Mouse (Mus musculus): ENCODE data around the gene Taok2. TPM values are rescaled to one million over a fixed set of nuclear protein-coding genes. Genes with fewer than 3 reads are reported as not detected.

The Taok2 gene
- polyA plus RNA-seq, 1 experiment from 2014 or later, result 30.8 TPM

DNA sequence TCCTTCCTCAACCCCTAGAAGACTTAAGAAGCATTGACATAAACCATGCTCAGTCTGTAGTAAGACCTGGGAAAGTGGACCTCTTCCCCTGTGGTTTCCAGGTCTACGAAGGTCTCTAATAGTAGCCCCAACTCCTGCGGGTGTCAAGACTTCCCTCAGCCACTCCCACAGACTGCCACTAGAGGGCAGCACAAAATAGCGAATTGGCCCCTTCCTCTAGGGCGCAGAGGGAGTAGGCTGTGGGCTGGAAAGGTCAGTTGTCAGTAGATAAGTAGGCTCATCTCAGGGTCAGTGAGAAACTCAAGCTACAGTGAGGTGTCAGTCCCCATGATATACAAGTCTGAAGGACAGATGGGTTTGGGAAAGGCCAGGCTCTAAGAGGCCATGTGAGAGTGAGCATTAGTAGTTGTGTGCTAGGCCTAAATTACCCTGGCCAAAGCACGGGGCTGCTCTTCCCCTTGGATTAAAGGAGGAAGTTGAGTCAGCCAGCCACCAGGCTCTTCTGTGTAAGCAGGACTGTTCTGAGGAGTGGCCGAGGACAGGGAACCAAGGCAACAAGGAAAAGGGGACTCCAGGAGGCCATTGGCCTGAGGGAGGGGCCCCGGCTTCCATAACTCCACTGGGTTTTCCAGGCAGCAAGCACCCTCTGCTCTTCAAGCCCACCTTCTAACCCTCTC is 62.5 kb downstream of the Taok2 start:
- Histone ChIP-seq H3K36me3 (no peaks in the 10 kb centered on the region), H3K4me2 (replicated peaks) (no peak overlapping the region), H3K4me3 (replicated peaks) (no peak overlapping the region), H3K9ac (0 out of 2 replicates have a peak overlapping the region, but pooled peaks have one; percentile 3), H3K27me3 (replicated peaks) (peaks cover 32% of the 10 kb centered on the region), H3K4me1 (replicated peaks) (peaks cover 5% of the 10 kb centered on the region; the same call in 1 of the 2 replicates), H3K27ac (no peak overlapping the region), H3K9me3 (no peaks in the 10 kb centered on the region)
- WGBS, result 24% methylated on average over 7 of the region's 7 CpGs
- ATAC-seq, result peak; percentile 53

DNA sequence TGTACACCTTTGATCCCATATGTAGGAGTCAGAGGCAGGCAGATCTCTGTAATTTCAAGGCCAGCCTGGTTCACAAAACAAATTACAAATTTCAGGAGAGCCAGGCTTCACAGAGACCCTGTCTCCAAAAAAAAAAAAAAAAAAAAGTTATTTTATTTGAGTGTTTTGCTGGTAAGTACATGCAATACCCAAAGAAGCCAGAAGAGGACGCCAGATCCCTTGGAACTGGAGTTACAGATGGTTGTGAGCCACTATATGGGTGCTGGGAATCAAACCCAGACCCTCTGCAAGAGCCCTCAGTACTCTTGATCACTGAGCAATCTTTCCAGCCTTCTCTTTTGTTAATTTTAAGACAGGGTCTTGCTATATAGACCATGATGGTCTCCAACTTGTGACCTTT is 65.7 kb downstream of the Taok2 start:
- Histone ChIP-seq H3K4me3 (replicated peaks) (no peak overlapping the region), H3K4me2 (replicated peaks) (no peak overlapping the region), H3K36me3 (no peaks in the 10 kb centered on the region), H3K4me1 (replicated peaks) (peaks cover 5% of the 10 kb centered on the region; the same call in 1 of the 2 replicates), H3K9ac (no peak overlapping the region), H3K27me3 (replicated peaks) (peaks cover 13% of the 10 kb centered on the region), H3K9me3 (no peaks in the 10 kb centered on the region), H3K27ac (no peak overlapping the region)
- no peak for ATAC-seq
- WGBS, result 52% methylated on average over 1 of the region's 1 CpGs

- WGBS, result 83% methylated on average over 7 of the region's 7 CpGs
- Histone ChIP-seq H3K27me3 (replicated peaks) (peaks cover 5% of the 10 kb centered on the region; the same call in 1 of the 2 replicates), H3K4me2 (replicated peaks) (no peak overlapping the region), H3K27ac (no peak overlapping the region), H3K4me1 (replicated peaks) (no peaks in the 10 kb centered on the region), H3K36me3 (no peaks in the 10 kb centered on the region), H3K9me3 (no peaks in the 10 kb centered on the region), H3K4me3 (replicated peaks) (no peak overlapping the region), H3K9ac (no peak overlapping the region)
- no peak for ATAC-seq
These were observed 66.9 kb downstream of the Taok2 start for GRCm38 (mm10) chr7:126817595-126817994.

DNA sequence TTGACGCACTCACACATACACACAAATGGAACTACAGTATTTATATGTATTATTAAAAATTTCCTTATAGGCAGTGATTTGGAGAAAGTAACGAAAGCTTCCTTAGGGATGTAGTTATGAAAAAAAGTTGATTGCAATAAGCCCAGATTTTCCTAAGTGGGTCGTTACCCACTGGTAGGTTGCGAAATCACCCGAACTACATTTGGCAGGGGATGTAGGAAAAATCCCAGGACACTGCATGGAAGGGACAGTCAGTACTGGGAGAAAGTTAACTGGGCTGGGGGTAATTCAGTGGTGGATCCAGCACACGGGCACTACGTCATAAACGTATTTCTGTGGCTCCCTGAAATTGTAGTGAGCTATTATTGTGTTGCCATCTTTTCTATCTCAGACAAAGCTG is 68.0 kb downstream of the Taok2 start:
- H3K9ac ChIP-seq, result no peak overlapping the region
- no peak overlapping the region for H3K27ac ChIP-seq
- H3K9me3 ChIP-seq, result no peaks in the 10 kb centered on the region
- H3K4me3 ChIP-seq (replicated peaks), result no peak overlapping the region
- no peaks in the 10 kb centered on the region for H3K36me3 ChIP-seq
- H3K27me3 ChIP-seq (replicated peaks), result no peaks in the 10 kb centered on the region
- no peak for ATAC-seq
- WGBS, result 85% methylated on average over 8 of the region's 8 CpGs
- no peak overlapping the region for H3K4me2 ChIP-seq (replicated peaks)
- H3K4me1 ChIP-seq (replicated peaks), result no peaks in the 10 kb centered on the region

GRCm38 (mm10) chr7:126815726-126816222 is 68.7 kb downstream of the Taok2 start:
- H3K4me2 ChIP-seq (replicated peaks), result no peak overlapping the region
- ATAC-seq, result no peak
- 60% methylated on average over 8 of the region's 8 CpGs for WGBS
- no peaks in the 10 kb centered on the region for H3K27me3 ChIP-seq (replicated peaks)
- H3K27ac ChIP-seq, result no peak overlapping the region
- no peaks in the 10 kb centered on the region for H3K36me3 ChIP-seq
- H3K9ac ChIP-seq, result no peak overlapping the region
- no peak overlapping the region for H3K4me3 ChIP-seq (replicated peaks)
- H3K4me1 ChIP-seq (replicated peaks), result no peaks in the 10 kb centered on the region
- H3K9me3 ChIP-seq, result no peaks in the 10 kb centered on the region

Other genes with a start within 250 kb of the Taok2 start
- gene Sgf29, start 235.4 kb downstream of the Taok2 start, polyA plus RNA-seq (2015; fragmentation: Nextera tagmentation; extraction: Ambion mirVana), result 45.2 and 51.7 TPM in 2 replicates
- gene Sult1a1, start 208.3 kb downstream of the Taok2 start, polyA plus RNA-seq (2015; fragmentation: Nextera tagmentation; extraction: Ambion mirVana), result 5.5 and 6.1 TPM in 2 replicates
- gene Bola2, start 189.3 kb downstream of the Taok2 start, polyA plus RNA-seq (2015; fragmentation: Nextera tagmentation; extraction: Ambion mirVana), result 118 and 120 TPM in 2 replicates
- 8.1 and 9.1 TPM in 2 replicates for gene Slx1b, start 188.9 kb downstream of the Taok2 start, polyA plus RNA-seq (2015; fragmentation: Nextera tagmentation; extraction: Ambion mirVana)
- gene Coro1a, start 176.9 kb downstream of the Taok2 start, polyA plus RNA-seq (2015; fragmentation: Nextera tagmentation; extraction: Ambion mirVana), result 36.9 and 39.7 TPM in 2 replicates
- gene Mapk3, start 125.1 kb downstream of the Taok2 start, polyA plus RNA-seq (2015; fragmentation: Nextera tagmentation; extraction: Ambion mirVana), result 109 and 112 TPM in 2 replicates
- gene Gdpd3, start 118.4 kb downstream of the Taok2 start, polyA plus RNA-seq (2015; fragmentation: Nextera tagmentation; extraction: Ambion mirVana), result 1.4 and 1.6 TPM in 2 replicates
- gene Ypel3, start 107.7 kb downstream of the Taok2 start, polyA plus RNA-seq (2015; fragmentation: Nextera tagmentation; extraction: Ambion mirVana), result 66.9 and 71.2 TPM in 2 replicates
- gene Tbx6, start 103.2 kb downstream of the Taok2 start, polyA plus RNA-seq (2015; fragmentation: Nextera tagmentation; extraction: Ambion mirVana), result 0.34 and 0.43 TPM in 2 replicates
- gene Ppp4c, start 92.2 kb downstream of the Taok2 start, polyA plus RNA-seq (2015; fragmentation: Nextera tagmentation; extraction: Ambion mirVana), result 248 and 256 TPM in 2 replicates
- 1.2 and 1.5 TPM in 2 replicates for gene Fam57b, start 87.0 kb downstream of the Taok2 start, polyA plus RNA-seq (2015; fragmentation: Nextera tagmentation; extraction: Ambion mirVana)
- gene 4930451I11Rik, start 53.1 kb downstream of the Taok2 start, polyA plus RNA-seq (2015; fragmentation: Nextera tagmentation; extraction: Ambion mirVana), result not detected in 2 replicates
- gene Doc2a, start 37.3 kb downstream of the Taok2 start, polyA plus RNA-seq (2015; fragmentation: Nextera tagmentation; extraction: Ambion mirVana), result 0.75 and 1.0 TPM in 2 replicates
- gene Hirip3, start 22.7 kb downstream of the Taok2 start, polyA plus RNA-seq (2015; fragmentation: Nextera tagmentation; extraction: Ambion mirVana), result 23.2 and 25.1 TPM in 2 replicates
- gene Ino80e, start 22.3 kb downstream of the Taok2 start, polyA plus RNA-seq (2015; fragmentation: Nextera tagmentation; extraction: Ambion mirVana), result 59.1 and 65.9 TPM in 2 replicates
- gene Tmem219, start 38.2 kb upstream of the Taok2 start, polyA plus RNA-seq (2015; fragmentation: Nextera tagmentation; extraction: Ambion mirVana), result 27.8 and 33.3 TPM in 2 replicates
- gene Kctd13, start 44.2 kb upstream of the Taok2 start, polyA plus RNA-seq (2015; fragmentation: Nextera tagmentation; extraction: Ambion mirVana), result 13.6 and 13.9 TPM in 2 replicates
- 0.32 and 0.46 TPM in 2 replicates for gene Asphd1, start 64.9 kb upstream of the Taok2 start, polyA plus RNA-seq (2015; fragmentation: Nextera tagmentation; extraction: Ambion mirVana)
- 2.4 and 2.9 TPM in 2 replicates for gene Sez6l2, start 65.9 kb upstream of the Taok2 start, polyA plus RNA-seq (2015; fragmentation: Nextera tagmentation; extraction: Ambion mirVana)
- gene Cdipt, start 91.2 kb upstream of the Taok2 start, polyA plus RNA-seq (2015; fragmentation: Nextera tagmentation; extraction: Ambion mirVana), result 123 and 136 TPM in 2 replicates
- 0.98 and 2.3 TPM in 2 replicates for gene Cdiptos, start 91.4 kb upstream of the Taok2 start, polyA plus RNA-seq (2015; fragmentation: Nextera tagmentation; extraction: Ambion mirVana)
- gene Mvp, start 129.9 kb upstream of the Taok2 start, polyA plus RNA-seq (2015; fragmentation: Nextera tagmentation; extraction: Ambion mirVana), result 58.3 and 59.2 TPM in 2 replicates
- 0.43 and 1.5 TPM in 2 replicates for gene Pagr1b, start 131.8 kb upstream of the Taok2 start, polyA plus RNA-seq (2015; fragmentation: Nextera tagmentation; extraction: Ambion mirVana)
- 48.4 and 52.6 TPM in 2 replicates for gene Pagr1a, start 132.6 kb upstream of the Taok2 start, polyA plus RNA-seq (2015; fragmentation: Nextera tagmentation; extraction: Ambion mirVana)
- gene Gm42742, start 136.4 kb upstream of the Taok2 start, polyA plus RNA-seq (2015; fragmentation: Nextera tagmentation; extraction: Ambion mirVana), result 41.5 and 51.1 TPM in 2 replicates
- gene Prrt2, start 136.5 kb upstream of the Taok2 start, polyA plus RNA-seq (2015; fragmentation: Nextera tagmentation; extraction: Ambion mirVana), result 4.3 and 5.0 TPM in 2 replicates
- gene Maz, start 142.3 kb upstream of the Taok2 start, polyA plus RNA-seq (2015; fragmentation: Nextera tagmentation; extraction: Ambion mirVana), result 66.6 and 68.8 TPM in 2 replicates
- gene Kif22, start 157.8 kb upstream of the Taok2 start, polyA plus RNA-seq (2015; fragmentation: Nextera tagmentation; extraction: Ambion mirVana), result 101 and 107 TPM in 2 replicates
- gene Zg16, start 202.6 kb upstream of the Taok2 start, polyA plus RNA-seq (2015; fragmentation: Nextera tagmentation; extraction: Ambion mirVana), result 7.6 and 28.5 TPM in 2 replicates
- 4.4 TPM in 2 replicates for gene AI467606, start 206.7 kb upstream of the Taok2 start, polyA plus RNA-seq (2015; fragmentation: Nextera tagmentation; extraction: Ambion mirVana)
- 5.3 and 6.1 TPM in 2 replicates for gene Qprt, start 237.5 kb upstream of the Taok2 start, polyA plus RNA-seq (2015; fragmentation: Nextera tagmentation; extraction: Ambion mirVana)